Mouse (Mus musculus) forebrain, embryonic 12.5 days (tissue): ENCODE measurements around the gene Kpna1. TPM values are rescaled to one million over a fixed set of nuclear protein-coding genes. Genes with fewer than 3 reads are reported as not detected.
A peak's percentile ranks its signal among the peaks of the same experiment; 100 is the strongest.
"Not testable (repeated sequence)": the region's sequence is repeated elsewhere in the genome, so short reads cannot be mapped to it uniquely, and the experiment has no call there.

ENCODE experiments used
- ATAC-seq: fragments of 200-750 bp; cut with Nextera tagmentation; 2 replicates; pipeline ENCODE4 v1.8.0; 2017; ENCODE audit warnings: moderate TSS enrichment; ENCODE audit not compliant: low FRiP score
- H3K27ac ChIP-seq: fragments of 300-500 bp; sonication (generic); 2 replicates; pipeline ENCODE4 v1.5.1; 2016; ENCODE audit warnings: mild to moderate bottlenecking
- H3K27me3 ChIP-seq: fragments of 300-500 bp; sonication (generic); 2 replicates; pipeline ENCODE4 v1.6.1; 2016; ENCODE audit warnings: mild to moderate bottlenecking
- H3K36me3 ChIP-seq: fragments of 300-500 bp; sonication (generic); replicated peaks from 2 replicates; pipeline ENCODE4 v1.6.1; 2016; ENCODE audit warnings: mild to moderate bottlenecking
- H3K4me1 ChIP-seq: fragments of 300-500 bp; sonication (generic); 2 replicates; pipeline ENCODE4 v1.6.1; 2016
- H3K4me2 ChIP-seq: fragments of 300-500 bp; sonication (generic); 2 replicates; pipeline ENCODE4 v1.6.1; 2016; ENCODE audit warnings: mild to moderate bottlenecking, moderate library complexity
- H3K4me3 ChIP-seq: fragments of 300-500 bp; sonication (generic); replicated peaks from 2 replicates; pipeline ENCODE4 v1.5.1; 2016; ENCODE audit warnings: mild to moderate bottlenecking
- H3K9ac ChIP-seq: fragments of 300-500 bp; sonication (generic); 2 replicates; pipeline ENCODE4 v1.6.1; 2016; ENCODE audit warnings: mild to moderate bottlenecking
- H3K9me3 ChIP-seq: fragments of 300-500 bp; sonication (generic); 2 replicates; pipeline ENCODE4 v1.6.1; 2016
- WGBS: fragments of 180-500 bp; shearing (Covaris S2); methylation state at CpG from one replicate; pipeline ENCODE4 v1.1.7; 2016; 5-methylcytosine and 5-hydroxymethylcytosine counted together
- polyA plus RNA-seq: library from polyadenylated mRNA; unstranded; fragments of >200 nt; fragmentation: Nextera tagmentation; extraction: Ambion mirVana; gene quantifications from 2 replicates; pipeline ENCODE4 v1.2.1, GENCODE M21; 2016

Kpna1 gene
- polyA plus RNA-seq, 1 experiment from 2014 or later, result 90.1 TPM

GRCm38 (mm10) chr16:36056416-36056815 is 77.9 kb downstream of the Kpna1 start:
- no peak for ATAC-seq
- H3K27me3 ChIP-seq, result no peaks in the 10 kb centered on the region
- H3K9me3 ChIP-seq, result no peaks in the 10 kb centered on the region
- H3K4me1 ChIP-seq, result no peaks in the 10 kb centered on the region
- no peak overlapping the region for H3K27ac ChIP-seq
- H3K36me3 ChIP-seq, result peaks cover 19% of the 10 kb centered on the region
- H3K4me2 ChIP-seq, result no peak overlapping the region
- H3K4me3 ChIP-seq, result no peak overlapping the region
- H3K9ac ChIP-seq, result no peak overlapping the region
- WGBS, result 85% methylated on average over 11 of the region's 11 CpGs

DNA sequence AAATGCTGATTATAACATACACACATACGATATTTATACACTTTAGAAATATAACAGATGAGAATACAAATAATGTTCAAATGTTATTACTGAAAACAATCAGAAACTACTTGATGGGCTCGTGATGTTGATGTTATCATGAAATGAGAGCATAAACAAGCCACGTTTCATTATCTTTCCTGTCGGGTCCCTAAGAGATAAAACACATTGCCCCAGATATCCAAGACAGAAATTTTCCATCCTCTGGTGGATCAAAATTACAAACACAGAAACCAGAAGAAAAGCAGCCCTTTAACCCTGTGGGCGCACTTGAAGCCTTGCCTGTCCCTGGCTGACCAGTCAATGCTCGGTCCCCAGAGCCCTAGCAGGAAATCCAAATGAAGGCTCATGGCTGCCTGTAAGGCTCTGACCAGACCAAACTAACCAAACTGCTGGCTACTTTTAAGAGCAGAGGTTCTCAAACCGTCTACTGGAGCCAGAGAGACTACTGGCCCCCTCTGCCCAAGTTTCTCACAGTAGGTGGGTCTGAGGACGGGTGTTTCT is 79.5 kb downstream of the Kpna1 start:
- Histone ChIP-seq H3K4me3 (no peak overlapping the region), H3K36me3 (peaks cover 12% of the 10 kb centered on the region; the same call in 1 of the 2 replicates), H3K9me3 (no peaks in the 10 kb centered on the region), H3K27me3 (no peaks in the 10 kb centered on the region), H3K4me2 (no peak overlapping the region), H3K27ac (no peak overlapping the region), H3K9ac (no peak overlapping the region), H3K4me1 (no peaks in the 10 kb centered on the region)
- 85% methylated on average over 8 of the region's 8 CpGs for WGBS
- no peak for ATAC-seq

GRCm38 (mm10) chr16:36062534-36062933 is 84.0 kb downstream of the Kpna1 start:
- H3K4me1 ChIP-seq, H3K9me3 ChIP-seq, H3K36me3 ChIP-seq, H3K27ac ChIP-seq, ATAC-seq, H3K4me2 ChIP-seq, H3K9ac ChIP-seq, H3K27me3 ChIP-seq, H3K4me3 ChIP-seq: not testable (repeated sequence)
- 89% methylated on average over 1 of the region's 1 CpGs for WGBS

- no peak overlapping the region for H3K9ac ChIP-seq
- WGBS, result 84% methylated on average over 2 of the region's 2 CpGs
These were observed 84.8 kb downstream of the Kpna1 start for GRCm38 (mm10) chr16:36063315-36063714.

GRCm38 (mm10) chr16:36064904-36065303 is 86.4 kb downstream of the Kpna1 start:
- no peak overlapping the region for H3K4me2 ChIP-seq
- no peak for ATAC-seq
- H3K9ac ChIP-seq, result no peak overlapping the region
- H3K4me3 ChIP-seq, result no peak overlapping the region
- 91% methylated on average over 5 of the region's 5 CpGs for WGBS
- no peaks in the 10 kb centered on the region for H3K27me3 ChIP-seq
- H3K27ac ChIP-seq, result no peak overlapping the region
- H3K4me1 ChIP-seq, result peaks cover 15% of the 10 kb centered on the region
- no peaks in the 10 kb centered on the region for H3K36me3 ChIP-seq
- H3K9me3 ChIP-seq, result no peaks in the 10 kb centered on the region

More at GRCm38 (mm10) chr16:36063315-36063714, 84.8 kb downstream of the Kpna1 start:
- no peak overlapping the region for H3K27ac ChIP-seq
- no peak overlapping the region for H3K4me3 ChIP-seq
- no peak for ATAC-seq
- H3K4me2 ChIP-seq, result no peak overlapping the region
- H3K27me3 ChIP-seq, result no peaks in the 10 kb centered on the region
- H3K9me3 ChIP-seq, result no peaks in the 10 kb centered on the region
- peaks cover 1% of the 10 kb centered on the region; the same call in 1 of the 2 replicates for H3K4me1 ChIP-seq
- H3K36me3 ChIP-seq, result no peaks in the 10 kb centered on the region

DNA sequence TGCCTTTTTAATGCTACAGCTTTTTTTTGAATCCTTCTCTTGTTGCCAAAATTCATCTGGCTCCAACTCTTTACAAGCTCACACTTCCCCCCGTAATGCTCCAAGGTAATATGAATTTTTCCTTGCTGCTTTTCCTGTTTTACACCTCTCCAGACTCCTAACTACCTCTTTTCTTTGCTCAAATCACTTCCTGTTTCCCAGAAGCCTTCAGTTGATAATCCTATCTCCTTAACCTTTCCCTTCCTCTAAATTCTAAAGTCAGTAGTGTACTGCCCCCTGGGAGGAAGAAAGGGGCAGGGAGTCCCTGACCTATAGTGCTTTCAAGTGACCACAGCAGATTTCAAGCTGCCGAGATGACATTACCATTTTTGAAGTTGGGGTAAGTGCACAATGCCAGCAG is 89.1 kb downstream of the Kpna1 start:
- H3K9me3 ChIP-seq, result no peaks in the 10 kb centered on the region
- no peak overlapping the region for H3K27ac ChIP-seq
- ATAC-seq, result no peak
- H3K4me3 ChIP-seq, result no peak overlapping the region
- WGBS, result 76% methylated on average over 2 of the region's 2 CpGs
- no peak overlapping the region for H3K9ac ChIP-seq
- H3K4me1 ChIP-seq, result peaks cover 21% of the 10 kb centered on the region
- no peaks in the 10 kb centered on the region for H3K27me3 ChIP-seq
- no peak overlapping the region for H3K4me2 ChIP-seq
- no peaks in the 10 kb centered on the region for H3K36me3 ChIP-seq

DNA sequence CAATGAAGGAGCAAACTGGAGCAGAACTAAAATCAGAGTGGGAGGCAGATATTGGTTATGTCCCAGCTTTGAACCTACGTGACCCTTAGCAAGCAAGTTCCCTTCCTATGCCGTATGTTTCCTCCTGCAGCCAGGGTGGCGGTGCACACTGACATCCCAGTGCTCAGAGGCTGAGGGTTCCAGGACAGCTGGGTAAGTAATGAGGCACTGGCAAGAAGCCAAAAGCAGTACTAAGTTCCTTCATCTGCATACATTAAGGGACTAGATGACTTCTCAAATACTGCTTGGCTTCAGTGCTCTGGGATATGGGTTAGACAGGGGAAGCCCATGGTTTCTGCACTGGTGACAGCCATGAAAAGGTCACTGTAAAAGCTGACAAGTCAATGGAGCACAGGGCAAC is 89.8 kb downstream of the Kpna1 start:
- Histone ChIP-seq H3K4me3 (no peak overlapping the region), H3K27me3 (no peaks in the 10 kb centered on the region), H3K27ac (no peak overlapping the region), H3K9ac (no peak overlapping the region), H3K9me3 (no peaks in the 10 kb centered on the region), H3K4me1 (peaks cover 21% of the 10 kb centered on the region), H3K4me2 (no peak overlapping the region), H3K36me3 (no peaks in the 10 kb centered on the region)
- no peak for ATAC-seq
- 64% methylated on average over 3 of the region's 3 CpGs for WGBS

DNA sequence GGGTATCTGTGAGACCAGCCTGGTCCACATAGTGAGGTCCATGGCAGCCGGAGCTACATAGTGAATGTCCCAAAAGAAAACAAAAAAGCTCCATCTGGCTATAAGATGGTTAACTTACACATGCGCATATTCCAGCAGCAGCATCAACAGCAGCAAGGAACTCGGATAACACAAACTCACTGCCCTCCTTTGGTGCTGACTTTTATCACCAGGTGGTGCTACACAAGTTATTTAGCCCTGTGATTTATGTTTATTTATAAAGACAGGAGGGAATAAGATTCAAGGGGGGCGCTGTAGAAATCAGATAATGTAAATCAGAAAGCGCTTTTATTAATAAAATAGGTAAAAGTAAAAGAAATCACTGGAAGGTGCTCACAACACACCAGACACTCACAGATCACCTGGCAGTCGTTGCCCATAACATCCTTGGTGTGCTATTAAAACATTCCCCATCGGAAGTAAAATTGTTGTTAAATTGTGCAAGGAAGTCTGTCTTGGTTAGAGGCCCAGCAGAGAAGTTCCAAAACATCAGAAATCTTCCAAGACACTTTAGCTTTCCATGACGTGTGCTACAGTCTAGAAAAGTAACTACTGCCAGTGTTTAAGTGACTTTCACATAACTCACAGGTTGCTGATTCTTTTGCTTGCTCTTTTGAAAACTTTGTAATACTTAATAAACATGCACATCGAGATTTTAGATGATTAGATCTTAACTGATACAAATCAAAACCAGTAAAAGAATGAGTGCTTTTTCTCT is 91.4 kb downstream of the Kpna1 start:
- H3K36me3 ChIP-seq, result no peaks in the 10 kb centered on the region
- peaks cover 21% of the 10 kb centered on the region for H3K4me1 ChIP-seq
- peak overlapping the region; percentile 71 for H3K4me2 ChIP-seq
- H3K27me3 ChIP-seq, result no peaks in the 10 kb centered on the region
- no peaks in the 10 kb centered on the region for H3K9me3 ChIP-seq
- peak overlapping the region; percentile 81; the same call in 1 of the 2 replicates for H3K9ac ChIP-seq
- no peak for ATAC-seq
- H3K27ac ChIP-seq, result no peak overlapping the region
- WGBS, result 43% methylated on average over 9 of the region's 9 CpGs
- peak overlapping the region; percentile 75 for H3K4me3 ChIP-seq

- under 1% methylated on average over 16 of the region's 16 CpGs for WGBS
- Histone ChIP-seq H3K9me3 (no peaks in the 10 kb centered on the region), H3K4me1 (peaks cover 21% of the 10 kb centered on the region), H3K36me3 (no peaks in the 10 kb centered on the region), H3K27me3 (no peaks in the 10 kb centered on the region), H3K4me3 (peak overlapping the region; percentile 75), H3K9ac (peak overlapping the region; percentile 81), H3K27ac (peak overlapping the region; percentile 99), H3K4me2 (peak overlapping the region; percentile 71)
- no peak for ATAC-seq
These were observed 92.5 kb downstream of the Kpna1 start for GRCm38 (mm10) chr16:36071071-36071449.

- under 1% methylated on average over 78 of the region's 81 CpGs for WGBS
- peak; percentile 95 for ATAC-seq
These were observed 93.2 kb downstream of the Kpna1 start, which contains the start of the genes Fam162a and Ccdc58 for GRCm38 (mm10) chr16:36071450-36072379. Gene Fam162a (minus strand): TSS chr16:36071594. Gene Ccdc58 (plus strand): TSS chr16:36071685.

GRCm38 (mm10) chr16:36072410-36073011 is 94.0 kb downstream of the Kpna1 start:
- H3K4me2 ChIP-seq, result peak overlapping the region; percentile 71
- no peaks in the 10 kb centered on the region for H3K36me3 ChIP-seq
- no peak for ATAC-seq
- no peaks in the 10 kb centered on the region for H3K27me3 ChIP-seq
- 31% methylated on average over 8 of the region's 8 CpGs for WGBS
- H3K4me1 ChIP-seq, result peaks cover 21% of the 10 kb centered on the region
- H3K27ac ChIP-seq, result peak overlapping the region; percentile 99
- H3K4me3 ChIP-seq, result peak overlapping the region; percentile 75
- H3K9me3 ChIP-seq, result no peaks in the 10 kb centered on the region
- H3K9ac ChIP-seq, result peak overlapping the region; percentile 81

More at GRCm38 (mm10) chr16:36071450-36072379, 93.2 kb downstream of the Kpna1 start, which contains the start of the genes Fam162a and Ccdc58:
- Histone ChIP-seq H3K36me3 (no peaks in the 10 kb centered on the region), H3K9me3 (no peaks in the 10 kb centered on the region), H3K4me2 (peak within 1 kb of the TSS; percentile 71), H3K9ac (peak within 1 kb of the TSS; percentile 81), H3K4me3 (peak within 1 kb of the TSS; percentile 75), H3K27me3 (no peaks in the 10 kb centered on the region), H3K27ac (peak within 1 kb of the TSS; percentile 99), H3K4me1 (peaks cover 21% of the 10 kb centered on the region)

DNA sequence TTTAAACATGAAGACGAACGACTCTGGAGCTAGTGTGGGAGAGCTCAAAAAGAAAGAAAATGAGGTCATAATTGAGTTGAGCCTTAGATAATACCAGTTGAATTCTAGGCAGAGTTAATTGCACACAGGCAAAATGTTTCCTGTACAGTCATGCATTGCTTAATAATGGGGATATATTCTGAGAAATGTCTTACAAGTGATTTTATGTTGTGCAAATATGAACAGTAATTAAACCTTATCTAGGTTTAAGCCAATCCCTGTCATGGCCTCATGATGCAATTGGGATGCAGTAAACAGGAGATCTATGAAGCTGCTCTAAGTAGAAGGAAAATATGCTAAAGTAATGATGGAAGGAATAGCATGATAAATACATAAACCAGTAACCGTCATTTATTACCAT is 96.2 kb downstream of the Kpna1 start:
- WGBS, result 92% methylated on average over 3 of the region's 3 CpGs

More for the DNA sequence above, 96.2 kb downstream of the Kpna1 start:
- no peak overlapping the region for H3K4me3 ChIP-seq
- H3K9ac ChIP-seq, result no peak overlapping the region
- no peak overlapping the region for H3K27ac ChIP-seq
- no peak overlapping the region for H3K4me2 ChIP-seq
- ATAC-seq, result no peak
- H3K36me3 ChIP-seq, result no peaks in the 10 kb centered on the region
- H3K4me1 ChIP-seq, result peaks cover 8% of the 10 kb centered on the region
- no peaks in the 10 kb centered on the region for H3K9me3 ChIP-seq
- no peaks in the 10 kb centered on the region for H3K27me3 ChIP-seq
